Mouse (Mus musculus) heart, postnatal 0 days (tissue): Measurements from ENCODE around the gene Camta1.

Source experiments
- CTCF ChIP-seq: IDR thresholded peaks from 2 replicates; pipeline ENCODE4 v1.5.1; 2016; ENCODE audit warnings: antibody characterized with exemption, control low read depth, low read depth
- EP300 ChIP-seq: IDR thresholded peaks from 2 replicates; pipeline ENCODE4 v1.6.1; 2016; ENCODE audit warnings: antibody characterized with exemption, low read depth

- TF ChIP-seq EP300 (no peak), CTCF (no peak)
These were observed 970.4 kb downstream of the Camta1 start for GRCm38 (mm10) chr4:150891308-150891707.
